Mouse (Mus musculus) B cell, adult 2 months (primary cell): ENCODE measurements around the gene Rapgef2.

Source experiments
- DNase-seq, 2 experiments: peaks; one replicate each; pipeline ENCODE4 v3.0.0; 2022

Gene Rapgef2

DNA sequence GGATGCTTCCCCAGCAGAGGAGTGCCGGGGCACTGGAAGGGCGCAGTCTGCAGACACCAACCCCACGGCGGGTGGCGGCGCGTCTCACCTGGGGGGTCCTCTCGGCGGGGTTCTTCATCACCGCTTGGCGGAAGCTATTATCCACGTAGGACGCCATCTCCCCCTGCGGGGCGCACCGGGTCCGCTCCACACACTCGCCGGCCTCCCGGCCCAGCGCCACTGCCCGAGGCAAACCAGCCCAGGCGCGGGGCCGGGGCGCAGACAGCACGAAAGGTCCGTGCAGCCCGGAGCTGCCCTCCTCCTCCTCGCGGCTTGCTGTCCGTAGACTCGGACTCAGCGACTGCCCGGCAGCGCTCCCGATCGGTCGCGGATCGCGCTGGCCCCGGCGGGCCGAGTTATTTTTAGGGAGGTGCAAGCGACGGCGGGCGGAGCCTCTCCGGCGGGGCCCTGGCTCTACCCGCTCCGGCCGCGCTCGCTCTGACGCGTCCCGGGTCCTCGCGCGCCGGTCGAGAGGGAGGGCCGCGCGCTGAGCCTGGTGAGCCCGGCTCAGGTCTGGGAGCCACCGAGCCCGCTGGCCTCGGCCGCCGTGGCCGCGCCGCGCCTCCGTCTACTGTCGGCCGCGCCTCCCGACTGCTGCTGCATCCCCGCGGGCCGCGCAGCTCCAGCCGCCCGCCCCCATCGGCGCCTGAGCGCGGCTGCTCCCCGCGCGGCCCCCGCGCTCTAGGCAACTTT lies at the start of gene Rapgef2:
TSS of gene Rapgef2 (minus strand) at position 142 of the 732 bp plus-strand sequence.
- peak; percentile 57 to 65 for DNase-seq

DNA sequence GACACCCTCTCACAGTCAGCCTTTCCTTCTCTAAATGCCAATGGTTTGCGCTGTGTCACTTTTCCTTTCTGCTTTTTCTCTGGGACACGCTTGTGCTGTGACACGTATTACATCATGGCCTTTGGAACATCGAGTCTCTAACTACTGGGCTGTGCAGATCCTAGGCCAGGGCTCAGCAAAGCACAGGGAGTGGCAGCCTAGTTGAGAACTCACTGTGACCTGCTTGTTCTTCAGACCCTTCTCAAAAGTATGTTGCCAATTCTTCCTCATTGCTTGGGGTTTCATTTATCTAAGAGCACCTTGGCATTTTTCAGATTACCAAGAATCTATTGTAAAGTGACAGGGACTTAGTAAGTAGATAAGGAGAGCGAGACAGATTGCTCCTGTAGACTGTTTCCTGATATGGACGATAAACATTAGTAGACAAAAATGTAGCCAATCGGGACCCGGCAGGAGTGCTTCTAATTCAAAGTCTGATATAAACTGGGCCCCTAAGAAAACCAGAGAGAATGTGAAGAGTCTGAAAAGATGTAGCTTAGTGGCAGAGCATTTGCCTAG lies 47.4 kb upstream of the Rapgef2 start:
- DNase-seq = no peak

DNA sequence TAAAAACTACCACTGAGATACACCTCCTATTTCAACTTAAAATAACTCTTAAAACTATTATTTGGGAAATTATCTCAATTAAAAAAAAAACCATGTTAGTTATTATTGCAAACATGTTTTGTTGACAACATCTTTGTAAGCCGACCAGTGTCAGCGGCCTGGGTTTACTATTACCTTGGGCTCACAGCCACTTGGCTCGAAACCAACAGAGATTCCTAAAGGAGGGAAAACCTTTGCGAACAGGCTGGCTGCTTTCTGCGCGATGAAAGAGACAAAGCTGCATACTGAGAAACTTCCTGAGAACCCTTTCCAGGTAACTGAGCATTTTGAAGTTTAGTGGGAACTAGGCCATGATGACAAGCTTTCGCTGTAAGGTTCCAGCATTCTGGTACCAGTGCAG lies 46.7 kb upstream of the Rapgef2 start:
- no peak for DNase-seq

DNA sequence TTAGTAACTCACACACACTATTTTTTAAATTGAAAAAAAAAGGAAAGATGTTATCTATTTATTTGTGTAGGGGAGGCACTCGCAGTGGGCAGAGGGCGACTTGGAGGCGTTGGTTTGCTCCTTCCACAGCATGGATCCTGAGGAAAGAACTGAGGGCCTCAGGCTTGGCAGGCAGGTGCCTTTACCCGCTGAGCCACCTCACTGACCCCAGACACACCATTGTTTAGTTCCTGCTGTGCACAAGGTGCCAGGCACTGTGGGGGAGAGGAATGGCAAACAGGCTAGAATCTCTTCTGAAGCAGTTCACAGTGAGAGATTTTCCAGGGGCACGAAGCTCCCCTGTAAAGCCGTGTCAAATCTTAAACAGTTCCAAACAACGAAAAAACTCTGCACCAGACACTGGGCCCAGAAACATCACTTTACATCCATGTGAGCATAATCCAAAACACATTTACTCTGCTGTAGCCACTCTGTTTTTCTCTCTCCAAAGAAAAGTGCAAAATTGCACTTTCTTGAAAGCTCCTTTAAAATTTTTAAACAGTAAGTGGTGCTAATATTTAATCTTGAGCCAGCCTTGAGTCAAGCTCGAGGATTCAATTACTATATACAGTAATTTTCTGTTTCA lies 43.5 kb upstream of the Rapgef2 start:
- no peak for DNase-seq

DNA sequence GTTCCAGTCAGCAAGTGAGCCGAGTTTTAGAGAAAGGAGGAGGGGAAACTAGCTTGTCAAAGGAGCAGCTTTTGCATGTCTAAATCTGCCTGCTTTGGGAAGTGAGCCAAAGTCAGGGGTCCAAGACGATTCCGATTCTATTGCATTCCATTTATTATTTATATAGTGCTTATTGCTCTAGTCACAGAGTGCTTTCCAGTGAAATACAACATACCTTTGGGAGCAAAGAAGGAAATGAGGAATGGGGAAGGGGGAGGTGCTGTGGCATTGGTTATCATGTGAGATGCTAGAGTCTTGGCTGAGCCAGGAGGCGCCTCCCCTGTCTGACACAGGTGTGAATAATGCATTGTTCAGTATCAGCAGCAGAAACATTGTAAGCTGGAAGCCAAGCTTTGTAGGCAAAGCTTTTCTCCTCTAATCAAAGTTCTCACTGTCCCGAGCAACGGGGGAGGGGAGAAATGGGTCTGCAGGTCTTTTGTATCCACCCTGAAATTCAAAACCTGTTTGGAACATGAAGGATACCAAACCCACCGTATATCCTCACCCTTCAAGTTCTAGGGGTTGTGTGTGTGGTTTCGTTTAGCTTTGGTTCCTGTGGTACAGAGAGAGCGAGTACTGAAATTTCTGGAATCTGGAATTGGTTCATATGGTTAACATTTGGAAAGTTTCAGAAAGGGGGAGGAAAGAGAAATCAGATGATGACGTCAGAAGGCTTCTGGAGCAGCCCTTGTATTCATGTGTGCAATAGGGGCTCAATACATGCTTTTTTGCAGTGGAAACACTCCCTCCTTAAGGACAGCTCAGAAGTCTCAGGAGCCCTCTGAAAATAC lies 38.6 kb upstream of the Rapgef2 start:
- no peak for DNase-seq

DNA sequence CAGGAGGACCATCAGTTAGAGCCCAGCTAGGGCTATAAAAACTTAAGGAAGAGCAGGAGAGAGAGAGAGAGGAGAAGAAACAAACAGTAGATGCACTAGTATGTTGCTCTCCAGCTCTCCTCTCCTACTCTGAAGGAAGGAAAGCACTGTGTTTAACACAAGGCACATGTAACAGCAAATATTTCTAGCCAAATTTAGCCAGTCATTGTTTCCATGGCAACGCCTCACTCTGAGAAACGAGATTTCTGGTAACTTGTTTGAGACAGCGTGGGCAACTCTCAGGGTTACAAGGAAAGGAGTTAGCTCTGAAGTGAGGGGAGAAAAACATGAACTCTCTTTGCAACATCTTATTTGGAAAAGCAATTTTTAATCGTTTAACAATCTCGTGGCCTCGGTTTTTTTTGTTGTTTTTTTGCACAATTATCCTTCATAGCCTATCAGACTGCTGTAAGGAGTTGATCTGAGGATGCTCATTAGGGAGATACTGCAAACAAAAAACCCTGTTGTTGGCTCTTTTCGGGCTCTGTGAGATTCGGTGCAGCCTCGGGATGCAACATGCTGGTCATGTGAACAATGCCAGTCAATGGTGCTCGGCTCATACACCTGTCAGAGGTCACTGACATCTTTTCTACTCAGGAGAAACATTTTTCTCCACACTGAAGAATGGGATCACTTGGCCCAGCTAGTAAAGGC lies 27.8 kb upstream of the Rapgef2 start:
- no peak for DNase-seq

DNA sequence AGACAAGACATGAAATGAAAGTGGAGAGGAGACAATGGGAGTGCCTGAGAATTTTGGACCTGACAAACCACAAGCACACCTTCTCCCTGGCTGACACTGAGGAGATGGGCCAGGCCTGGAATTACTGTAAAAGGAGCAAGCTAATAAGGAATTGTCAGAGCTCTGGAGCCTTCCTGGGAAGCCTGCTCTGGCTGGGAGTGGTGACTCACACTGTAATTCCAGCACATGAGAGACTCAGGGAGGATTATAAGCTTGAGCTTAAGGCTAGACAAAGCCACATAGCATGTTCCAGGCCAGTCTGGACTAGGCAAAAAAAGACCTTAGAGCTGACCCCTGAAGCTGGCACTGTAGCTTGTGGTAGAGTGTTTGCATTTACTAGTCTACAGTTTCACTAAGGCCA lies 25.6 kb upstream of the Rapgef2 start:
- DNase-seq = no peak

DNA sequence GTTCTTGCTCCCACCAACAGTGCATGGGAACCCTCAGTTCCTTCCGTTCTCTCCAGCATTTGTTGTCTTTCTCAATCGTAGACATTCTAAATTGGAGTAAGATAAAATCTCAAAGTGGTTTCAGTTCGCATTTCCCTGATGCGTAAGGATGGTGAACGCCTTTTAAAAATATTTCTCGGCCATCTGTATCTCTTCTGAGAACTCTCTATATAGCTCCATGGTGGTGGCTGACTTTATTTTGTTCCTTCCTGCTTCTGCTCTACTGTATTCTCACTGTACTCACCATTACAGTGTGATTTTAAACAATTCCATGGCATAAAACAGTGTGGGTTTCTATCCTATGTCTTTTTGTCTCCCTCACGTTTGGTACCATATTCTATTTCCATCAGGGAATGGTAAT lies 23.9 kb upstream of the Rapgef2 start:
- no peak for DNase-seq

DNA sequence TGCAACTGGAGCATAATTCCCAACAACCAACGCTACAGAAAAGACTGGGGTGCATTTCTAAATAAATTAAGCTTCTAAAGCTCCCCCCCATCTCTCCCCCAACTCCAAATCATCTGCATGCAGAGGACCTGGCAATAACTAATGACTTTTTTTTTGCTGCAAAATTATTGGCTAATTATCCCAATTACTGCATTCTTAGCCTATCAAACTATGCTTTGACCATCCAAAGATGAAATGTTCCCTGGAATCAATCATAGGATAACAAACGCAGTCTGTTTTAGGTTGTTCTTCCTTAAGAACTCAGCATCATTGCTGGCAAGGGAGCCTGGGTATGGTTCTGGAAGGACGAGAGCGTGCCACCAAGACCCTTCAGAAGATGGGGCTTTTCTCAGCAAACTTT lies 22.3 kb upstream of the Rapgef2 start:
- DNase-seq = no peak

DNA sequence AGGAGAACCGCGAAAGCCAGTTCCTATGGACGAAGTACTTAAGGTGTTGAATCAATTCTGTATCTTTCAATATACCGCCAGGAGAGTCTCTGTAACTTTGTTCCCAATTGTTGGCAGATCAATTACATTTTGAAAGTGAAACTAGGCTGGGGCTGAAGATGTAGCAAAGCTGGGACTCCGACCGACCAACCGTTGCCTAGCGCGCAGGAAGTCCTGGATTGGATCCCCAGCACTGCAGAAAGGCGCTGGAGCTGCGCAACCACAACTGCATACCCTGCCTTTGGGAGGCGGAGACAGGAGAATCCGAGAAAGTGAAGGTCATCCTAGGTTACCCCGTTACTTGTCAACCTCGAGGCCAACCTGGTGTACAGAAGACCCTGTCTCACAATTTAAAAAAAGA lies 13.1 kb upstream of the Rapgef2 start:
- DNase-seq = no peak

DNA sequence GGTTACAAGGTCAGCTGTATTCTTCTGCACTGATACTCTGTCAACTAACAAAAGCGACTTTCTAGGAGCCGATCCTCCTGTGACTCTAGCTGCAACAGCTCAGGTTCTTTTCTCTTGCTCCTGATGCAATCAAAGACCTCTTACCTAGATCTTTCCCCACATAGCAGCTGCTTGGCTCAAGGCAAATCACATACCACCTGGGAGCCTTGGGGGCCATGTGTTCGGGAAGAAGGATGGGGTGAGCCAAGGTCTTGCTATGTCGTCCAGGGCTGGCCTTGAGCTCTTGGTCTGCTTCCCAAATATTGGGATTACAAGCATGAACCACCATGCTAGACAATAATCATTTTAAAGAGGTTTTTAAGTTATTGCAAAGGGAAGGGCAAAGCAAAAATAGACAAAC lies 11.0 kb upstream of the Rapgef2 start:
- DNase-seq = no peak

DNA sequence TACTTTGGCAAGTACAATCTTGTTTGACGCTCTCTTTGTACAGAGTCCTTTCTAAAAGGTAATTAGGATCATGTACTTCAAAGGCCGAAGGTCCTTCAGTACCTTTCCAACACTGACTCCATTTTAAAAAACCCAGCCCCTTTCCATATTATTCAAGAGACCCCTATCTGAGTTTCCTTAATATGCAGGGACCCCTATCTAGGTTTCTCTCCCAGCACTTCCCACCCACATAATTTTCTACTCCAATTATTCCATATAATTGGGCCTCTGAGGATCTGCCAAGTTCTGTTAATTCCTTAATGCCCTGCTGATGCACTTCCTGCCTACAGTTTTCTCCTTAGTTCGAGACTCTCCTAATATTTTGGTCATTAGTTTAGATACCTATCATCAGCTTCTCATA lies 10.3 kb upstream of the Rapgef2 start:
- DNase-seq = no peak

DNA sequence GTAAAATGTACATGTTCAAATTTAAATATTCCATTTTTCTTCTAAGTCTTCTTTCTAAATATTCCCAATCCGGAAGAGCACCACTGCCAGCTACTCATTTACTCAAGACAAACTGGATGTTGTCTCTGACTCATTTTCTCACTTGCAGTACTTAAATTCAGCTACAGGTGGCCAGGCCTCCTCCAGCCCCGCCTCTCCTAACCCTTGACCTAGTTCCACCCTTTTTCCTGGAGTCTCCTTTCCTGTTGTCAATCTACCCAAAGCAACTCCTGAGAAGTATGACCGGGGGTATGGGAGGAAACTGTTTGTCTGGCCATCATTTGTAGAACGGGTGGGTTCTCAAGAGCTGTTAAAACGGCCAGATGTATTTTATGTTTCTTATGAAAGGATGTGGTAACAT lies 9.7 kb upstream of the Rapgef2 start:
- DNase-seq = no peak

DNA sequence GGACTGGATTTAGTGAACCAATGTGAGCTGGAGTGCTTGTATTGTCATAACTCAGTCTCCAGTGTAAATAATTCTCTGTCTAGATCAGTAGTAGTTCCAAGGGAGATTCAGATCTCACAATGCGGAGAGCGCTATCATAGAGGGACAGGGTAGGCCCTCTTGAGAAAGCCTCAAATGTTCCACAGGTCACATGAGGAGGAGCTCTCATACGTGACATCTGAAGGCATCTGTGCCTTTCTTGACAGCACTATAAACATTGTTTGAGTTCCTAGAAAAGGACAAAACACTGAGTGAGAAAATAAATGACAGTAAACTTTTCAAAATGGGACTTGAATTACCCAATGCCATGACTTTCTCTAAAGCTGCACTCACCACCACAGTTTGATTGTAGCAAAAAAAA lies 8.4 kb upstream of the Rapgef2 start:
- no peak for DNase-seq

DNA sequence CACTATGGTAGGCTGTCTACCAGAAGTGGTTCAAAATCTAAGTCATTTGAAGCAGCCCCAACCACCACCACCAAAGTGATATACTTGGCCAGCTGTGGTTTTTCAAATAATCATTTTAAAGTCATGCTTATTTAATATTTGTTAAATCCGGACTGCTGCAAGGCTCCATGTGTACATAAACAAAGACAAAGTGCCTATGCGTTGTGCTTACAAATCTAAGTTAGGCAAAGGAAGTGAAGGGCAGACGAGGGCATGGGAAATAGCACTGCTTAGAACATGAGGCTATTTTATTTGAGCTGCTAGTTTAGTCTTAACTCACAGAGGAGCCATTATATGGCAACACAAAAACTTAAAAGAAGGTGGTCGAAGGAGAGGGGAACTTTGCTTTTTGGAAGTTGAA lies 6.7 kb upstream of the Rapgef2 start:
- no peak for DNase-seq

DNA sequence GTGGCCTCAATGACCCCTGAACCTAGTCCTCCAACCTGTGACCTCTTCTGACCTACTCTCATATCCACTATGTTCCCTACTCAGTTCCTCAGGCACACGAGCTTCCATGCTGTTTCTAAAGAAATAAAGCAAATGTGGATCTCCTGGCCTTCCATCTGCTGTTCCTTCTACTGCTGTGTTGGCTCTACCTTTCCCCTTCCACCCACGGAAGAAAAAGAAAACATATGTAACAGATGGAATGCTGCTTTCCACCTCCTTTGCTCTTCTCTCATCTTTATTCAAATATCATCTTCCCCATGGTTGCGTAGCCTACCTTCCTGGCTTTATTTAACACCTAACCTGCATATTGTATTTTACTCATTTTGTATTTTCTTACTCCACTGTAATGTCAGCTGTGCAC lies 2.7 kb upstream of the Rapgef2 start:
- no peak for DNase-seq

DNA sequence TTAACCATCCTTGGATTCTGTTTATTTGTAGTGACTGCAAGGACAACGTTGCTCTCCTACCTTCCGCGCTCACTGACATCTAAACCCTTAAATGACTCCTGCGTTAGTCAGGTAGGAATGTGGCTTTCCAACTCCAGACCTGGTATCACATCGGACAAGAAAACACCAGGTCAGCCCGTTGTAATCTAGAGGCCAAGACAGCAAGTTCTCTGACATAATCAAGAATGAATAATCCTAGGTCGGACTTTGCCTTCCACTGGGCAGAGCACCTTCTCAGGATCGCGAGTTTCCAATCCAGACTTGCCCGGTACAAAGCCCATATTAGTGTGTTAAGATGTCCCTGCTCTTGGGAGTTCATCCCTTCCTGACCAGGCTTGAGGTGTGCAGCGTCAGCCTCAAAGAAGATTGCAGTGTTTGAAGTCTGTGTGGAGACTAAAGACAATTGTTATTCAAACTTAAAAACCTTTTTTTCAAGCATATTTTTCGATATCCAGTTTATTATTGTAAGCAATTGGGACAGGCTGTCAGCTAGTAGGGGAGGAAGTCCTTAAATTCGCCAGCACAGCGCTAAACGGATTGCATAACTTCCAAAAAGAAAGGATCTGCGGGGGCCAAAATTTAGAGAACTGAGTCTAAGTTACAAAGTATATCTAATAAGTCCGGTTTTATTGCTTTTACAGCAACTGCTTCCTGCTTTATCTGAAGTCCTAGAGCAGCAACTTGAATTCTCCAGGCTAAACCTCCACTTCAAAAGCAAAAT lies 1.6 kb upstream of the Rapgef2 start:
- DNase-seq = peak in 1 of 2 experiments; percentile 21

DNA sequence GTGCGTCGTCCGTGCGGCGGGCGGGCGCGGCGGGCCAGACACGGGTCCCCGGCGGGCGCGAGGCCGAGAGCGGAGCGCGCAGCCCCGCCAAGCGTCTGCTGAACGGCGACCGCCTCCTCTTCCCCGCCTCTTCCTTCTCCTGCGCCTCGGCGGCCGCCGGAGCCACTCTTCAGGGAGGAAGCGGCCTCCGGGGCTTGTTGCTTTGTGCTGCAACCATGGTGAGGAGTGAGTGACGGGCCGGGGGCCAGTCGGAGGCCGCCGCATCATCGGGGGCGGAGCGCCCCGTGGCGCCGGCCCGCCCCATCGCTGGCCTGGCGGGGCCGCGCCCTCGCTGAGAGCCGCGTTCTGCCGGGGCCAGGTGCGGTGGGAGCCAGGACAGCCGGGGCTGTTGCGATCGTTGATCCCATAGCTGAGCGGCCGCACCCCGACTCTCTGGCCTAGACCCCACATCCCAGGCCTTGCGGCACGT lies 825 bp upstream of the Rapgef2 start:
- peak; percentile 93 for DNase-seq

DNA sequence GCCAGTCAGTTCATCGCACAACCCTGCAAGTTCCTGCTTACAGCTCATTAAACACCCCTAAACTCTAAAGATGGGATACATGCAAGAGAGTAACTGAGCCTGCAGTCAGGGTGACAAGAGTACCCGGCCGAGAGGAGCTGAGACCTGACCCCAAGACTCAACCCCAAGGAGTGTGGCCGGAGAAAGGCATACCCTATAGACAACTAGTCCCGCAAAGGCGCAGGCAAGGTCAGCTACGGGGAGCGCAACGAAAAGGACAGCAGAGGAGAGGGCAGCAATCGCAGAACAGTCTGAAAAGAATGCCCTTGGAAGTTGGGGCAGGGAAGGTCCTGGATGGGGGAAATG lies 314 bp downstream of the Rapgef2 start:
- DNase-seq = peak in 1 of 2 experiments; percentile 41

DNA sequence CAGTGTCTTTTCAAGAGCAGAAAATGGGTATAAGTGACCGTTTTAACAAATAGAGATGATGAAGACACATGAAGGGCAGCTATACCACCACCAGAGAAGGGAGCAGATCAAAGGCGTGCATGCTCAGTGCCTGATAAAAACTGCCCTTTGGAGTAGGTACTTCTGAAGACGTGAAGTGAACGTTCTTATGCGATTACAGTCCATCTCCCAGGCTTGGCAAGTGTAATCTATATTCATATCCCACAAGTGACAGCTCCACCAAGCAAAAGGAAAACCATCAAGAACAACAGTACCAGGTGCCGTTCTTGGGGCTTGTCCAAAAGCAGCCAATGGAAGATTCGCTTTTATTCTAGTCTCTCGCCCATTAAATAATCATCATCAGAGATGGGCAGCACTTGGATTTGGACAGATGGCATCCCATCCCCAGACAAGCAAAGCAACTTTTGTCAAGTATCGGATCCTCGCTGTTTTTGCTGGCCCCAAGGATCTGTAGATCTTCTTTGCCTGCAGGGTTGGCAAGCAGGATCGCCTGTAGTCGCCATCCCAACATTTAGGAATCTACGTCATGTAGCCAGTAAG lies 1.1 kb downstream of the Rapgef2 start:
- DNase-seq = no peak

DNA sequence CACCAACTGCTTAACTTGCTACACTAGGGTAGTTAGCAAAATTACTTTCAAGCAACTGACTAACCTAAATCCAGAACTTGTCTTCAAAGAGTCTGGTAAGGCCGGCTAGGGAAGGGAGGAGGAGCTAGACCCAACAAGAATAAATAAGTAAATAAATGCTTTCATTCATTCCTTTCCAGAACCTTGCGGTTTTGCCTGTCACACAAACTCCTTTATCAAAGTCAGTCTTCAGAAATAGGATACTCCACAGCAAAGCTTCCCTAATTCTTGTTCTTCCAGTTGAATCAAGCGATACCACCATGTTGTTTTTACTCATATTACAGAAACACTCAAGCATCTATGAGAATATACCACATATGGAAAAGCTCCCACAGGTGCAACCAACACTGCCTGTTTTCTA lies 2.3 kb downstream of the Rapgef2 start:
- no peak for DNase-seq

DNA sequence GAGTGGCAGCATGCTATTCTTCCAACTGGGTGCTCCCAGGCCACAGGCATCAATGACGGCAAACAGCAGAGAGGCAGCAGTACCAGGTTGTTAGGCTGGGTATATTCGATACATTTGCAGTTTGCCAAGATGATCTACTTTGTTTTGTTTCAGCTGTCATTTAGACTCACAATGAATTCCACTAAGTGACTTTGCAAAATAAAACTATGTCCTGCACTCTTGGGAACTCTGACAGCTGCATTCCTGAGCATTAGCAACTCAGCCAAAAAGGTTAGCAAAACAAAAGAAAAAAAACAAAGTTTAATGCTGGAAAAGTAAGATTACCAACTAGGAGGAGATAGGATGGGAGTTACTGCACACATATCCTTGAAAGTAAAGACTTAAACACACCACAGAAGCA lies 3.3 kb downstream of the Rapgef2 start:
- no peak for DNase-seq
